Mouse (Mus musculus): Measurements from ENCODE around the gene Acadm. TPM values are rescaled to one million over a fixed set of nuclear protein-coding genes. Genes with fewer than 3 reads are reported as not detected.

Acadm gene
- polyA plus RNA-seq, 1 experiment from 2014 or later = 73.6 TPM

- Histone ChIP-seq H3K27ac (ENCODE audit: low read length) (no peak overlapping the region), H3K4me2 (replicated peaks; ENCODE audit: low read depth, low read length) (no peak overlapping the region), H3K36me3 (ENCODE audit: control insufficient read depth, insufficient read depth, low read length) (peaks cover 44% of the 10 kb centered on the region), H3K4me1 (ENCODE audit: control insufficient read depth, insufficient read depth, low read length) (no peaks in the 10 kb centered on the region), H3K9me3 (ENCODE audit: control insufficient read depth, low read depth, low read length) (no peaks in the 10 kb centered on the region), H3K9ac (replicated peaks; ENCODE audit: low read depth, low read length) (no peak overlapping the region), H3K4me3 (ENCODE audit: low read depth, low read length) (no peak overlapping the region), H3K27me3 (ENCODE audit: control insufficient read depth, insufficient read depth, low read length) (no peaks in the 10 kb centered on the region)
- ATAC-seq (ENCODE audit: insufficient number of reproducible peaks, insufficient read depth, low FRiP score, low read depth) = no peak
- WGBS = 79% methylated on average over 9 of the region's 9 CpGs
Measured at GRCm38 (mm10) chr3:153935878-153936277, 8.6 kb downstream of the Acadm start.

- WGBS = 90% methylated on average over 5 of the region's 5 CpGs
- Histone ChIP-seq H3K9ac (replicated peaks; ENCODE audit: low read depth, low read length) (no peak overlapping the region), H3K27me3 (ENCODE audit: control insufficient read depth, insufficient read depth, low read length) (no peaks in the 10 kb centered on the region), H3K9me3 (ENCODE audit: control insufficient read depth, low read depth, low read length) (no peaks in the 10 kb centered on the region), H3K4me1 (ENCODE audit: control insufficient read depth, insufficient read depth, low read length) (no peaks in the 10 kb centered on the region), H3K4me3 (ENCODE audit: low read depth, low read length) (no peak overlapping the region), H3K4me2 (replicated peaks; ENCODE audit: low read depth, low read length) (no peak overlapping the region), H3K36me3 (ENCODE audit: control insufficient read depth, insufficient read depth, low read length) (peaks cover 45% of the 10 kb centered on the region), H3K27ac (ENCODE audit: low read length) (no peak overlapping the region)
- no peak for ATAC-seq (ENCODE audit: insufficient number of reproducible peaks, insufficient read depth, low FRiP score, low read depth)
Measured at GRCm38 (mm10) chr3:153932461-153932860, 12.0 kb downstream of the Acadm start.

GRCm38 (mm10) chr3:153929526-153929925, 14.9 kb downstream of the Acadm start:
- WGBS = 89% methylated on average over 11 of the region's 11 CpGs
- H3K27me3 ChIP-seq (ENCODE audit: control insufficient read depth, insufficient read depth, low read length) = no peaks in the 10 kb centered on the region
- H3K4me2 ChIP-seq (replicated peaks; ENCODE audit: low read depth, low read length) = no peak overlapping the region
- H3K4me1 ChIP-seq (ENCODE audit: control insufficient read depth, insufficient read depth, low read length) = no peaks in the 10 kb centered on the region
- H3K9ac ChIP-seq (replicated peaks; ENCODE audit: low read depth, low read length) = no peak overlapping the region
- no peak overlapping the region for H3K27ac ChIP-seq (ENCODE audit: low read length)
- H3K4me3 ChIP-seq (ENCODE audit: low read depth, low read length) = no peak overlapping the region
- peaks cover 33% of the 10 kb centered on the region for H3K36me3 ChIP-seq (ENCODE audit: control insufficient read depth, insufficient read depth, low read length)
- ATAC-seq (ENCODE audit: insufficient number of reproducible peaks, insufficient read depth, low FRiP score, low read depth) = no peak
- H3K9me3 ChIP-seq (ENCODE audit: control insufficient read depth, low read depth, low read length) = no peaks in the 10 kb centered on the region

GRCm38 (mm10) chr3:153926333-153926732, 18.1 kb downstream of the Acadm start:
- Histone ChIP-seq H3K4me1 (ENCODE audit: control insufficient read depth, insufficient read depth, low read length) (no peaks in the 10 kb centered on the region), H3K9me3 (ENCODE audit: control insufficient read depth, low read depth, low read length) (no peaks in the 10 kb centered on the region), H3K9ac (replicated peaks; ENCODE audit: low read depth, low read length) (no peak overlapping the region), H3K4me3 (ENCODE audit: low read depth, low read length) (no peak overlapping the region), H3K27ac (ENCODE audit: low read length) (no peak overlapping the region), H3K36me3 (ENCODE audit: control insufficient read depth, insufficient read depth, low read length) (peaks cover 14% of the 10 kb centered on the region), H3K27me3 (ENCODE audit: control insufficient read depth, insufficient read depth, low read length) (no peaks in the 10 kb centered on the region), H3K4me2 (replicated peaks; ENCODE audit: low read depth, low read length) (no peak overlapping the region)
- no peak for ATAC-seq (ENCODE audit: insufficient number of reproducible peaks, insufficient read depth, low FRiP score, low read depth)
- 91% methylated on average over 7 of the region's 7 CpGs for WGBS

- 85% methylated on average over 10 of the region's 10 CpGs for WGBS
- no peaks in the 10 kb centered on the region for H3K9me3 ChIP-seq (ENCODE audit: control insufficient read depth, low read depth, low read length)
- no peak overlapping the region for H3K4me2 ChIP-seq (replicated peaks; ENCODE audit: low read depth, low read length)
- no peak overlapping the region for H3K9ac ChIP-seq (replicated peaks; ENCODE audit: low read depth, low read length)
- peaks cover 6% of the 10 kb centered on the region for H3K36me3 ChIP-seq (ENCODE audit: control insufficient read depth, insufficient read depth, low read length)
- no peaks in the 10 kb centered on the region for H3K4me1 ChIP-seq (ENCODE audit: control insufficient read depth, insufficient read depth, low read length)
- H3K4me3 ChIP-seq (ENCODE audit: low read depth, low read length) = no peak overlapping the region
- no peaks in the 10 kb centered on the region for H3K27me3 ChIP-seq (ENCODE audit: control insufficient read depth, insufficient read depth, low read length)
- ATAC-seq (ENCODE audit: insufficient number of reproducible peaks, insufficient read depth, low FRiP score, low read depth) = no peak
- no peak overlapping the region for H3K27ac ChIP-seq (ENCODE audit: low read length)
Measured at GRCm38 (mm10) chr3:153921147-153921910, 23.1 kb downstream of the Acadm start.

GRCm38 (mm10) chr3:153917200-153917599, 27.2 kb downstream of the Acadm start:
- Histone ChIP-seq H3K9ac (replicated peaks; ENCODE audit: low read depth, low read length) (no peak overlapping the region), H3K4me3 (ENCODE audit: low read depth, low read length) (no peak overlapping the region), H3K27me3 (ENCODE audit: control insufficient read depth, insufficient read depth, low read length) (no peaks in the 10 kb centered on the region), H3K9me3 (ENCODE audit: control insufficient read depth, low read depth, low read length) (no peaks in the 10 kb centered on the region), H3K27ac (ENCODE audit: low read length) (no peak overlapping the region), H3K36me3 (ENCODE audit: control insufficient read depth, insufficient read depth, low read length) (no peaks in the 10 kb centered on the region), H3K4me1 (ENCODE audit: control insufficient read depth, insufficient read depth, low read length) (no peaks in the 10 kb centered on the region), H3K4me2 (replicated peaks; ENCODE audit: low read depth, low read length) (no peak overlapping the region)
- ATAC-seq (ENCODE audit: insufficient number of reproducible peaks, insufficient read depth, low FRiP score, low read depth) = no peak
- 3% methylated on average over 1 of the region's 1 CpGs for WGBS

GRCm38 (mm10) chr3:153913510-153914243, 30.8 kb downstream of the Acadm start:
- Histone ChIP-seq H3K9me3 (ENCODE audit: control insufficient read depth, low read depth, low read length) (no peaks in the 10 kb centered on the region), H3K4me2 (replicated peaks; ENCODE audit: low read depth, low read length) (peak overlapping the region; percentile 45), H3K36me3 (ENCODE audit: control insufficient read depth, insufficient read depth, low read length) (peaks cover 26% of the 10 kb centered on the region), H3K4me3 (ENCODE audit: low read depth, low read length) (peak overlapping the region; percentile 89), H3K4me1 (ENCODE audit: control insufficient read depth, insufficient read depth, low read length) (peaks cover 22% of the 10 kb centered on the region), H3K27me3 (ENCODE audit: control insufficient read depth, insufficient read depth, low read length) (no peaks in the 10 kb centered on the region), H3K9ac (replicated peaks; ENCODE audit: low read depth, low read length) (peak overlapping the region; percentile 98), H3K27ac (ENCODE audit: low read length) (peak overlapping the region; percentile 89; the same call in 1 of the 2 replicates)
- ATAC-seq (ENCODE audit: insufficient number of reproducible peaks, insufficient read depth, low FRiP score, low read depth) = no peak
- 20% methylated on average over 6 of the region's 6 CpGs for WGBS

- WGBS = under 1% methylated on average over 65 of the region's 65 CpGs
- Histone ChIP-seq H3K4me1 (ENCODE audit: control insufficient read depth, insufficient read depth, low read length) (peaks cover 22% of the 10 kb centered on the region), H3K4me2 (replicated peaks; ENCODE audit: low read depth, low read length) (peak within 1 kb of the TSS; percentile 54), H3K36me3 (ENCODE audit: control insufficient read depth, insufficient read depth, low read length) (peaks cover 34% of the 10 kb centered on the region), H3K4me3 (ENCODE audit: low read depth, low read length) (peak within 1 kb of the TSS; percentile 89), H3K27me3 (ENCODE audit: control insufficient read depth, insufficient read depth, low read length) (no peaks in the 10 kb centered on the region), H3K9ac (replicated peaks; ENCODE audit: low read depth, low read length) (peak within 1 kb of the TSS; percentile 98), H3K9me3 (ENCODE audit: control insufficient read depth, low read depth, low read length) (no peaks in the 10 kb centered on the region), H3K27ac (ENCODE audit: low read length) (peak within 1 kb of the TSS; percentile 89)
- peak; percentile 98 for ATAC-seq (ENCODE audit: insufficient number of reproducible peaks, insufficient read depth, low FRiP score, low read depth)
Measured at GRCm38 (mm10) chr3:153912546-153913509, 31.6 kb downstream of the Acadm start, which contains the start of gene Rabggtb. TSS of gene Rabggtb (minus strand) at chr3:153913009.

Measured in stomach, embryonic 14.5 days (tissue).